Mouse (Mus musculus): ENCODE results near the gene Ncoa1. TPM values are rescaled to one million over a fixed set of nuclear protein-coding genes. Genes with fewer than 3 reads are reported as not detected.

Ncoa1 gene
- polyA plus RNA-seq, 1 experiment from 2014 or later = 7.9 TPM

DNA sequence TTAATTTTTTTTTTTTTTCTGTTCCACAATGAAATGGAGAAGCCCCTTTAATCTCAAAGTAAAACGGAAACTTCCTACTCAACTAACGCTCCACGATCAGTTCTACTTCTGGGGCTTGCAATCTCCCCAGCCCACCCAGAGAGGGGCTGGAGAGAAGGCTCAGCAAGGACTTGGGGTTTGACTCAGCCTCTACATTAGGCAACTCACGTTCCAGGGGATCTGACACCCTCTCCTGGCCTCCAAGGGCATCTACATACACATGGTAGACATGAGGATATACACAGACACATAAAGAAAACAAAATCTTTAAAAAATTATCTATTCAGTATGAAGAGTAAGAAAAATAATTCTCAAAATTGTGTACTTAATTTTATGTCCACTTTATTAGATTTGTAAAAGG lies 73.8 kb downstream of the Ncoa1 start:
- no peak for DNase-seq (ENCODE audit: low spot score)
- Histone ChIP-seq H3K36me3 (ENCODE audit: control insufficient read depth, insufficient read depth, low read length) (no peaks in the 10 kb centered on the region), H3K4me1 (ENCODE audit: control insufficient read depth, insufficient read depth, low read length) (no peaks in the 10 kb centered on the region), H3K27me3 (ENCODE audit: control insufficient read depth, insufficient read depth, low read length) (no peaks in the 10 kb centered on the region), H3K9me3 (ENCODE audit: control insufficient read depth, low read length) (no peaks in the 10 kb centered on the region), H3K9ac (ENCODE audit: low read length) (no peak overlapping the region), H3K27ac (replicated peaks; ENCODE audit: low read depth, low read length) (no peak overlapping the region), H3K4me3 (ENCODE audit: low read depth, low read length) (no peak overlapping the region), H3K4me2 (ENCODE audit: low read depth, severe bottlenecking) (no peak overlapping the region)
- WGBS = 69% methylated on average over 4 of the region's 4 CpGs
- no peak for ATAC-seq (ENCODE audit: insufficient number of reproducible peaks, low FRiP score, low TSS enrichment, low read depth)

DNA sequence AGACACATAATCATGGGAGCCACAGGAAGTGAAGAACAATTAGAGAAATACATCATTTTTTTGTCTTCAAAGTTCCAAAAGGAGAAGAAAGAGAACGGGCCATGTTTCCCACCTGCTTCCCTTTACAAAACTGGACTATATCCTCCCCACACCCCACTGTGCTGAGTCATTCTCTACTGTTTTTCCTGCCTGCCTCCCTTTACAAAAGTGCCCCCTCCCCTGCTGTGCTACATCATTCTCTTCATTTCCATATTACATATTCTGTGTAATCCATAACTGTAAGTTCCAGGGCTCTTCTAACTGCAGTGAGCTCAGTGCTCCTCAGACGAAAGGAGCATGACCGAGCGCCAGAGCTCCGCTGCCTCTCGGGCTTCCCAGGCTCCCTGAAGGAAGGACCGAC lies 80.8 kb downstream of the Ncoa1 start:
- H3K4me3 ChIP-seq (ENCODE audit: low read depth, low read length) = no peak overlapping the region
- no peak overlapping the region for H3K9ac ChIP-seq (ENCODE audit: low read length)
- 81% methylated on average over 7 of the region's 7 CpGs for WGBS
- H3K4me1 ChIP-seq (ENCODE audit: control insufficient read depth, insufficient read depth, low read length) = no peaks in the 10 kb centered on the region
- no peak for DNase-seq (ENCODE audit: low spot score)
- ATAC-seq (ENCODE audit: insufficient number of reproducible peaks, low FRiP score, low TSS enrichment, low read depth) = no peak
- no peak overlapping the region for H3K4me2 ChIP-seq (ENCODE audit: low read depth, severe bottlenecking)
- H3K9me3 ChIP-seq (ENCODE audit: control insufficient read depth, low read length) = no peaks in the 10 kb centered on the region
- H3K27ac ChIP-seq (replicated peaks; ENCODE audit: low read depth, low read length) = no peak overlapping the region
- no peaks in the 10 kb centered on the region for H3K27me3 ChIP-seq (ENCODE audit: control insufficient read depth, insufficient read depth, low read length)
- no peaks in the 10 kb centered on the region for H3K36me3 ChIP-seq (ENCODE audit: control insufficient read depth, insufficient read depth, low read length)

DNA sequence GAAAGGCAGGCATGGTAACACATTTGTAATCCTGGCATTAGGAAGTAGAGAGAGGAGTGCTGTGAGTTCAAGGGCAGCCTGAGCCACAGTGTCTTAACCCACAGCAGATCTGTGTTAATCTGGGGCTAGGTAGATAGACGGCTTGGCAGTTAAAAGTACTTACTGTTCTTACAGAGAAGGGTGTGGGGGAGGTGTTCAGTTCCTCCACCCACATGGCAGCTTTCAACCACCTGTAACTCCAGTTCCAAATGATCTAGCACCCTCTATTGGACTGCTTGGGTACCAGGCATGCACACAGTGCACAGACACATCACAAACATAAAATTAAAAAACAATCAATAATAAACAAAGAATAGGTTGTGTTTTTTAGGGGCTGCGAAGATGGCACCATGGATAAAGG lies 84.4 kb downstream of the Ncoa1 start:
- no peak overlapping the region for H3K4me3 ChIP-seq (ENCODE audit: low read depth, low read length)
- DNase-seq (ENCODE audit: low spot score) (no peak), ATAC-seq (ENCODE audit: insufficient number of reproducible peaks, low FRiP score, low TSS enrichment, low read depth) (no peak)
- no peak overlapping the region for H3K27ac ChIP-seq (replicated peaks; ENCODE audit: low read depth, low read length)
- no peaks in the 10 kb centered on the region for H3K9me3 ChIP-seq (ENCODE audit: control insufficient read depth, low read length)
- no peaks in the 10 kb centered on the region for H3K36me3 ChIP-seq (ENCODE audit: control insufficient read depth, insufficient read depth, low read length)
- 58% methylated on average over 2 of the region's 2 CpGs for WGBS
- H3K9ac ChIP-seq (ENCODE audit: low read length) = no peak overlapping the region
- no peak overlapping the region for H3K4me2 ChIP-seq (ENCODE audit: low read depth, severe bottlenecking)
- no peaks in the 10 kb centered on the region for H3K4me1 ChIP-seq (ENCODE audit: control insufficient read depth, insufficient read depth, low read length)
- no peaks in the 10 kb centered on the region for H3K27me3 ChIP-seq (ENCODE audit: control insufficient read depth, insufficient read depth, low read length)

DNA sequence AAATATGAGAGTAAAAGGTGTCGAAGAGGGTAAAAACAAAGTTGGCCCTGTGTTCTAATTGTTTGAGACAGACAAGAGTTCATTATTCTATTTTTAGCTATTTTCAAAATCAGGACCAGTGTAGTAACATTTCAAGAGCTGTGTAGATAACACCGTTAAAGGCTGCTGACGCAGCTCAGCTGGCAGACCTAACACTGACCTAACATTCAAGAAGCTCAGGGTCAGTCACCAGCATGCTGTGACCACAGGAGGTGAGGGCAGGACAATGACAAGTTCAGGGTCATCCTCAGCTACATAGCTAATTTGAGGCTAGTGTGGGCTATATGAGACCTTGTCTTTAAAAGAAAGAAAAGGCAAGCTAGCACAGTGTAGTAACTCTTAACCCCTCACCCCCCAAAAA lies 84.9 kb downstream of the Ncoa1 start:
- Histone ChIP-seq H3K4me1 (ENCODE audit: control insufficient read depth, insufficient read depth, low read length) (no peaks in the 10 kb centered on the region), H3K4me2 (ENCODE audit: low read depth, severe bottlenecking) (no peak overlapping the region), H3K27ac (replicated peaks; ENCODE audit: low read depth, low read length) (no peak overlapping the region), H3K4me3 (ENCODE audit: low read depth, low read length) (no peak overlapping the region), H3K36me3 (ENCODE audit: control insufficient read depth, insufficient read depth, low read length) (no peaks in the 10 kb centered on the region), H3K27me3 (ENCODE audit: control insufficient read depth, insufficient read depth, low read length) (no peaks in the 10 kb centered on the region), H3K9me3 (ENCODE audit: control insufficient read depth, low read length) (no peaks in the 10 kb centered on the region), H3K9ac (ENCODE audit: low read length) (no peak overlapping the region)
- WGBS = 83% methylated on average over 3 of the region's 3 CpGs
- ATAC-seq (ENCODE audit: insufficient number of reproducible peaks, low FRiP score, low TSS enrichment, low read depth) (no peak), DNase-seq (ENCODE audit: low spot score) (no peak)

- no peak overlapping the region for H3K9ac ChIP-seq (ENCODE audit: low read length)
- ATAC-seq (ENCODE audit: insufficient number of reproducible peaks, low FRiP score, low TSS enrichment, low read depth) (no peak), DNase-seq (ENCODE audit: low spot score) (no peak)
- H3K36me3 ChIP-seq (ENCODE audit: control insufficient read depth, insufficient read depth, low read length) = no peaks in the 10 kb centered on the region
- no peak overlapping the region for H3K27ac ChIP-seq (replicated peaks; ENCODE audit: low read depth, low read length)
- H3K27me3 ChIP-seq (ENCODE audit: control insufficient read depth, insufficient read depth, low read length) = no peaks in the 10 kb centered on the region
- H3K4me3 ChIP-seq (ENCODE audit: low read depth, low read length) = no peak overlapping the region
- no peak overlapping the region for H3K4me2 ChIP-seq (ENCODE audit: low read depth, severe bottlenecking)
- no peaks in the 10 kb centered on the region for H3K9me3 ChIP-seq (ENCODE audit: control insufficient read depth, low read length)
- H3K4me1 ChIP-seq (ENCODE audit: control insufficient read depth, insufficient read depth, low read length) = no peaks in the 10 kb centered on the region
- 48% methylated on average over 4 of the region's 4 CpGs for WGBS
Observed at GRCm38 (mm10) chr12:4391256-4391655, 85.7 kb downstream of the Ncoa1 start.

- no peak overlapping the region for H3K4me2 ChIP-seq (ENCODE audit: low read depth, severe bottlenecking)
- H3K36me3 ChIP-seq (ENCODE audit: control insufficient read depth, insufficient read depth, low read length) = no peaks in the 10 kb centered on the region
- DNase-seq (ENCODE audit: low spot score) (no peak), ATAC-seq (ENCODE audit: insufficient number of reproducible peaks, low FRiP score, low TSS enrichment, low read depth) (no peak)
- H3K27ac ChIP-seq (replicated peaks; ENCODE audit: low read depth, low read length) = no peak overlapping the region
- H3K27me3 ChIP-seq (ENCODE audit: control insufficient read depth, insufficient read depth, low read length) = no peaks in the 10 kb centered on the region
- no peaks in the 10 kb centered on the region for H3K9me3 ChIP-seq (ENCODE audit: control insufficient read depth, low read length)
- no peaks in the 10 kb centered on the region for H3K4me1 ChIP-seq (ENCODE audit: control insufficient read depth, insufficient read depth, low read length)
- no peak overlapping the region for H3K4me3 ChIP-seq (ENCODE audit: low read depth, low read length)
- WGBS = 67% methylated on average over 5 of the region's 5 CpGs
- H3K9ac ChIP-seq (ENCODE audit: low read length) = no peak overlapping the region
Observed at GRCm38 (mm10) chr12:4390721-4391120, 86.3 kb downstream of the Ncoa1 start.

- no peaks in the 10 kb centered on the region for H3K9me3 ChIP-seq (ENCODE audit: control insufficient read depth, low read length)
- H3K4me3 ChIP-seq (ENCODE audit: low read depth, low read length) = no peak overlapping the region
- H3K27me3 ChIP-seq (ENCODE audit: control insufficient read depth, insufficient read depth, low read length) = no peaks in the 10 kb centered on the region
- ATAC-seq (ENCODE audit: insufficient number of reproducible peaks, low FRiP score, low TSS enrichment, low read depth) (no peak), DNase-seq (ENCODE audit: low spot score) (no peak)
- H3K27ac ChIP-seq (replicated peaks; ENCODE audit: low read depth, low read length) = no peak overlapping the region
- 73% methylated on average over 3 of the region's 3 CpGs for WGBS
- no peak overlapping the region for H3K9ac ChIP-seq (ENCODE audit: low read length)
- no peaks in the 10 kb centered on the region for H3K4me1 ChIP-seq (ENCODE audit: control insufficient read depth, insufficient read depth, low read length)
- no peak overlapping the region for H3K4me2 ChIP-seq (ENCODE audit: low read depth, severe bottlenecking)
- no peaks in the 10 kb centered on the region for H3K36me3 ChIP-seq (ENCODE audit: control insufficient read depth, insufficient read depth, low read length)
Observed at GRCm38 (mm10) chr12:4386077-4386719, 90.8 kb downstream of the Ncoa1 start.

DNA sequence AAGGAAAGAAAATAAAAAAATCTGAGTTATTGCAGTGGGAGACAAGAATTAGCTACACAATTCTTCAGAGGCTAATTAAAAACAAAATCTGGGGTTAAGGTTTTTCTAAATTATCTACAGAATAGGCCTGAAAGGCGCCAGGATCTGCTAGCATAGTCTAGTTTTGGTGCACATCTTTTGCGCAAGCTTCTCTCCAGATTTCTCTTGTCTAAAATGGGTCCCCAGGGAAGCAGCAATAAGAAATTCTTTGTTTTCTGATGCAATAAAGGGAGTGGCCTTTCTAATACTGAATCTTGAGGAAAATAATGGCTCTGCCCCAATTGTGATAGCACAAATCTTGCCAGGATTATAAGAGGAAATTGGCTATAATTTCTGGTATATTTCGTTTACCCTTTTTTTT lies 93.9 kb downstream of the Ncoa1 start:
- no peaks in the 10 kb centered on the region for H3K36me3 ChIP-seq (ENCODE audit: control insufficient read depth, insufficient read depth, low read length)
- H3K27ac ChIP-seq (replicated peaks; ENCODE audit: low read depth, low read length) = no peak overlapping the region
- WGBS = 94% methylated on average over 3 of the region's 3 CpGs
- no peak overlapping the region for H3K4me2 ChIP-seq (ENCODE audit: low read depth, severe bottlenecking)
- H3K9me3 ChIP-seq (ENCODE audit: control insufficient read depth, low read length) = no peaks in the 10 kb centered on the region
- ATAC-seq (ENCODE audit: insufficient number of reproducible peaks, low FRiP score, low TSS enrichment, low read depth) (no peak), DNase-seq (ENCODE audit: low spot score) (no peak)
- no peak overlapping the region for H3K4me3 ChIP-seq (ENCODE audit: low read depth, low read length)
- no peaks in the 10 kb centered on the region for H3K4me1 ChIP-seq (ENCODE audit: control insufficient read depth, insufficient read depth, low read length)
- no peaks in the 10 kb centered on the region for H3K27me3 ChIP-seq (ENCODE audit: control insufficient read depth, insufficient read depth, low read length)
- no peak overlapping the region for H3K9ac ChIP-seq (ENCODE audit: low read length)

DNA sequence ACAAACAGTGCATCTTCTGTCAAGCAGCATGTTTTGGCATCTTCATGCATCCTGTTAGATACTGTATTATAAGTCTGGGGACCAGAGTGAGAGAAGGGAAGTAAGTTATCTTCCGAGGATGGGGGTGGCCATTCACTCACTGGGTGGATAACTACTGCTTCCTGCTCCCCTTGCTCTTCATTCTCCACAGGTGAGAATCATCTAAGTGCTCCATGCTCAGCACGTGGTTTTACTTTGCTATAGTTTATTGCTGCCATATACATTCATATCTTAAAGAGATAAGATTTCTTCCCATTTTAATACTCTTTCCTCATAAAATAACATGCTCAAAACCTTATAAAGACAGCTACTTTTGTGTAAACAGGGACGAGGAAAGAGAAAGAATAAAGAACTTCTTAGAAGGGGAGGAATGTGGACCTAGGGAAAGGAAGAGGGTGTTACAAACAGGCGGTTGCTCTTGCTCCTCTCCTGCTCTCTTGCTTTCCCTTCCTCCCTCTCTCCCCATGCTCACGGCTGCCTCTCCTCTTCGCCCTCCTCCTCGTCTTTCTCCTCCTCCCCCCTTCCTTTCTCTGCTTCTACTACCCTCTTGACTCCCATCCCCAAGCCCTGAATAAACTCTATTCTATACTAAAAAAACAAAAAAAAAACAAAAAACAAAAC lies 97.6 kb downstream of the Ncoa1 start:
- Histone ChIP-seq H3K4me2 (ENCODE audit: low read depth, severe bottlenecking) (no peak overlapping the region), H3K9ac (ENCODE audit: low read length) (no peak overlapping the region), H3K4me3 (ENCODE audit: low read depth, low read length) (no peak overlapping the region), H3K27me3 (ENCODE audit: control insufficient read depth, insufficient read depth, low read length) (no peaks in the 10 kb centered on the region), H3K27ac (replicated peaks; ENCODE audit: low read depth, low read length) (no peak overlapping the region), H3K9me3 (ENCODE audit: control insufficient read depth, low read length) (no peaks in the 10 kb centered on the region), H3K36me3 (ENCODE audit: control insufficient read depth, insufficient read depth, low read length) (no peaks in the 10 kb centered on the region), H3K4me1 (ENCODE audit: control insufficient read depth, insufficient read depth, low read length) (no peaks in the 10 kb centered on the region)
- DNase-seq (ENCODE audit: low spot score) (no peak), ATAC-seq (ENCODE audit: insufficient number of reproducible peaks, low FRiP score, low TSS enrichment, low read depth) (no peak)
- 52% methylated on average over 7 of the region's 7 CpGs for WGBS
